9 mouse cellular contexts compared by ENCODE assay signal in genomic region chr19:47253053-47253628, GRCm38 (mm10).
A peak's percentile ranks its signal among the peaks of the same experiment; 100 is the strongest.
DNase-seq lines count a peak whose midpoint lies in the region; ATAC-seq and TF ChIP-seq lines count a peak whose summit lies in the region.
"Had no signal": no experiment of that assay in that cellular context is flagged by ENCODE, and none has a peak within 500 bp of the region (broad histone marks: within the 10 kb centered on the region; RNA-seq: fewer than 3 reads in every experiment).

No protein-coding gene starts in this region.

- no peak overlapping the region for H3K27ac ChIP-seq in thymus, adult 2 months (ENCODE audit: control insufficient read depth, insufficient read depth, low read length)
- no peak overlapping the region for H3K27ac ChIP-seq in limb, embryonic 15.5 days
- H3K27ac ChIP-seq in stomach, embryonic 15.5 days: no peak overlapping the region

- H3K9me3 ChIP-seq in limb, embryonic 15.5 days: no peaks in the 10 kb centered on the region
- H3K9me3 ChIP-seq in stomach, embryonic 15.5 days: no peaks in the 10 kb centered on the region

- H3K27me3 ChIP-seq in thymus, adult 2 months (ENCODE audit: control insufficient read depth, insufficient read depth, low read length): peaks cover 6% of the 10 kb centered on the region; the same call in 1 of the 2 replicates
- H3K27me3 ChIP-seq in limb, embryonic 15.5 days: peaks cover 42% of the 10 kb centered on the region
- peaks cover 34% of the 10 kb centered on the region for H3K27me3 ChIP-seq in stomach, embryonic 15.5 days (replicated peaks)

- peak overlapping the region; percentile 52 for H3K4me2 ChIP-seq in limb, embryonic 15.5 days
- peak overlapping the region; percentile 60 for H3K4me2 ChIP-seq in stomach, embryonic 15.5 days

- no peaks in the 10 kb centered on the region for H3K36me3 ChIP-seq in thymus, adult 2 months (ENCODE audit: control insufficient read depth, insufficient read depth, low read length)
- H3K36me3 ChIP-seq in limb, embryonic 15.5 days: no peaks in the 10 kb centered on the region
- H3K36me3 ChIP-seq in stomach, embryonic 15.5 days: no peaks in the 10 kb centered on the region

- 7% methylated on average over 90 of the region's 90 CpGs for WGBS in thymus, adult 2 months
- WGBS in limb, embryonic 15.5 days: 2% methylated on average over 90 of the region's 90 CpGs
- WGBS in stomach, embryonic 15.5 days: 3% methylated on average over 90 of the region's 90 CpGs

- peak; percentile 59 to 68 for DNase-seq in cerebellum, postnatal 10 days
- DNase-seq in cerebellum, adult 9-10 months: no peak
- peak; percentile 22 for DNase-seq in thymus, postnatal 0 days (ENCODE audit: low spot score)
- DNase-seq in thymus, adult 2 months: no peak
- no peak for DNase-seq in spleen, adult 12 weeks (ENCODE audit: low spot score)
- DNase-seq in ovary, postnatal 10 days (ENCODE audit: low spot score): no peak

- ATAC-seq in limb, embryonic 15.5 days (ENCODE audit: insufficient number of reproducible peaks, low FRiP score, low TSS enrichment, low read depth): no peak
- ATAC-seq in stomach, embryonic 15.5 days (ENCODE audit: insufficient read depth, low FRiP score, low read depth): no peak

- peaks cover 4% of the 10 kb centered on the region; the same call in 1 of the 2 replicates for H3K4me1 ChIP-seq in thymus, adult 2 months (replicated peaks; ENCODE audit: control insufficient read depth, insufficient read depth, low read length)
- peaks cover 24% of the 10 kb centered on the region for H3K4me1 ChIP-seq in limb, embryonic 15.5 days
- H3K4me1 ChIP-seq in stomach, embryonic 15.5 days: peaks cover 11% of the 10 kb centered on the region; the same call in 1 of the 2 replicates

- H3K4me3 ChIP-seq in thymus, adult 2 months (ENCODE audit: control insufficient read depth, insufficient read depth, low read length): no peak overlapping the region
- peak overlapping the region; percentile 38 for H3K4me3 ChIP-seq in limb, embryonic 15.5 days
- H3K4me3 ChIP-seq in stomach, embryonic 15.5 days (replicated peaks): peak overlapping the region; percentile 35
- H3K4me3 ChIP-seq: erythroblast, embryonic 14.5 days had no signal

- TF ChIP-seq CTCF in thymus, adult 2 months (IDR thresholded peaks at IDR 0.05; ENCODE audit: borderline replicate concordance, control insufficient read depth, extremely low read depth, insufficient read depth, low read length, poor library complexity): no peak

- no peak for TF ChIP-seq POLR2A in thymus, adult 2 months (IDR thresholded peaks at IDR 0.05; ENCODE audit: control insufficient read depth, extremely low read depth, insufficient read depth, low read length, poor library complexity)

- H3K9ac ChIP-seq in limb, embryonic 15.5 days: 0 out of 2 replicates have a peak overlapping the region, but pooled peaks have one; percentile 15
- no peak overlapping the region for H3K9ac ChIP-seq in stomach, embryonic 15.5 days

Comparison
In these comparisons a context has a peak if more than half of its experiments do, and no peak if none do; other contexts are left out.
1. DNase-seq: peak in cerebellum, postnatal 10 days (2 of 2) and thymus, postnatal 0 days (single experiment); none in cerebellum, adult 9-10 months (single experiment), thymus, adult 2 months (single experiment), spleen, adult 12 weeks (single experiment) and ovary, postnatal 10 days (single experiment).